Mouse (Mus musculus) right cerebral cortex, postnatal 10 days (tissue): ENCODE data around the gene Efna2.
A peak's percentile ranks its signal among the peaks of the same experiment; 100 is the strongest.

ENCODE experiments used
- DNase-seq, 2 experiments: peaks; one replicate each; pipeline ENCODE4 v3.0.0; 2021; ENCODE audit warnings: low spot score in 2 of 2

The Efna2 gene

GRCm38 (mm10) chr10:80227877-80228775 is 48.8 kb downstream of the Efna2 start:
- DNase-seq: peak; percentile 56

DNA sequence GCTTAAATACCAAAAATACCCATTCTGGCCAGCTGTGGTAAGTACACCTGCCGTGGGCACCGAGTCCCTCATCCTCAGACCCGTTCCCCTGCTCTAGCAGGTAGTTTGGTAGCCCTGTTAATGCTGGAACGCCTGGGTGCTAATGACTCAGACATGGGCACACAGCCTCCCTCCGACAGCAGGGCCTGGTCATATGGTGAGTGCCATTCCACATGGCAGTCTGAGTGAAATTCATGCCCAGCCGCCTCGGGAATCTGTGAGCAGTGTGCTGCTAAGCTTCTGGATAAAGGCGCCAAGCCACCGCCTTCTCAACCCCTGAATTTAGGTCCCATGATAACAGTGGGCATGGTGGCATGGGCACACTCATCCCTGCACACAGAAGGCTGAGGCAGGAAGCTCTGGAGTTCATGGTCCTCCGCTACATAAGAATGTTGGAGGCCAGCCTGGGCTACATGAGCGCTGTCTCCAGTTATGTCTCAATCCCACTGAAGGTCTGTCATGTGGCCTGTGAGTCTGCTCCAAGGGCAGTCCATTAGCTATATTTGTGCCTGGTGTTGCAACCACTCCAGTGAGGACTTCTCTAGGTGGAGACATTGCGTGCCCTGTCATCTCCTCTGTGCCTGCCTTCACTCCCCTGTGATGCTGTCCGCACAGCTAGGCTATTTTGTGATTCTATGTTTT is 57.0 kb downstream of the Efna2 start:
- DNase-seq: no peak

GRCm38 (mm10) chr10:80237020-80237419 is 57.7 kb downstream of the Efna2 start:
- DNase-seq: no peak

DNA sequence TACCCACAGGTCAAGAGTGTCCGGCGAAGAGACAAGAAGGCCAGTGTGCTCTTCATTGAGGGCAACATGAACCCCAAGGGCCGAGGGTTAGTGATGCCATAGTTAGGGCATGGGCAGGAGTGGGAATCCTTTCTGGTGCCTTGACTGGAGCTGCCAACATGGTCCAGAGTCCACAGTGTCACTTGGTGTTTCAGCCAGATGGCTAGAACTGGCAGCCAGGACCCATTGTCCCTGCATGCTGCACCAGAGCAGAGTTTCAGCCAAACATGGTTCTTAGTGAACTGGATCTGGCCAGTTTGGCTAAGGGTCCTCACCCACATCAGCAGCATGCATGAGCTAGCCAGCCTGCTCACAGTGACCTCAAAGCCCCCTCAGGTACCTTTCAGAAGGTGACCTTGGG is 59.0 kb downstream of the Efna2 start:
- no peak for DNase-seq
